Mouse (Mus musculus): Measurements from ENCODE around the gene S100a7a. TPM values are rescaled to one million over a fixed set of nuclear protein-coding genes. Genes with fewer than 3 reads are reported as not detected.

The S100a7a gene
- polyA plus RNA-seq, 2 experiments, result 0.43 to 0.98 TPM

- H3K9ac ChIP-seq (ENCODE audit: low read depth, low read length, severe bottlenecking), result no peak overlapping the region
- no peak for ATAC-seq (ENCODE audit: low FRiP score, low read depth)
Observed at GRCm38 (mm10) chr3:90678656-90679055, 24.8 kb downstream of the S100a7a start.

GRCm38 (mm10) chr3:90683929-90684328, 30.1 kb downstream of the S100a7a start:
- Histone ChIP-seq H3K27me3 (ENCODE audit: control insufficient read depth, insufficient read depth, low read length) (no peaks in the 10 kb centered on the region), H3K27ac (replicated peaks; ENCODE audit: low read depth, low read length) (no peak overlapping the region), H3K9me3 (ENCODE audit: control insufficient read depth, low read length) (no peaks in the 10 kb centered on the region), H3K4me2 (replicated peaks; ENCODE audit: low read depth, low read length, severe bottlenecking) (no peak overlapping the region), H3K9ac (ENCODE audit: low read depth, low read length, severe bottlenecking) (no peak overlapping the region), H3K4me1 (ENCODE audit: control insufficient read depth, insufficient read depth, low read length) (no peaks in the 10 kb centered on the region), H3K36me3 (ENCODE audit: control insufficient read depth, insufficient read depth, low read length) (no peaks in the 10 kb centered on the region), H3K4me3 (replicated peaks; ENCODE audit: low read length) (no peak overlapping the region)
- DNase-seq (ENCODE audit: low spot score), result no peak
- ATAC-seq (ENCODE audit: low FRiP score, low read depth), result no peak
- TF ChIP-seq POLR2A (IDR thresholded peaks at IDR 0.05; ENCODE audit: borderline replicate concordance, extremely low read depth, insufficient read depth, insufficient read length), result no peak
- WGBS, result 90% methylated on average over 3 of the region's 3 CpGs

More at GRCm38 (mm10) chr3:90678656-90679055, 24.8 kb downstream of the S100a7a start:
- Histone ChIP-seq H3K27me3 (ENCODE audit: control insufficient read depth, insufficient read depth, low read length) (no peaks in the 10 kb centered on the region), H3K4me2 (replicated peaks; ENCODE audit: low read depth, low read length, severe bottlenecking) (no peak overlapping the region), H3K27ac (replicated peaks; ENCODE audit: low read depth, low read length) (no peak overlapping the region), H3K4me3 (replicated peaks; ENCODE audit: low read length) (no peak overlapping the region), H3K36me3 (ENCODE audit: control insufficient read depth, insufficient read depth, low read length) (no peaks in the 10 kb centered on the region), H3K4me1 (ENCODE audit: control insufficient read depth, insufficient read depth, low read length) (no peaks in the 10 kb centered on the region), H3K9me3 (ENCODE audit: control insufficient read depth, low read length) (no peaks in the 10 kb centered on the region)
- WGBS, result 60% methylated on average over 3 of the region's 3 CpGs
- no peak for DNase-seq (ENCODE audit: low spot score)
- no peak for TF ChIP-seq POLR2A (IDR thresholded peaks at IDR 0.05; ENCODE audit: borderline replicate concordance, extremely low read depth, insufficient read depth, insufficient read length)

- H3K27me3 ChIP-seq (ENCODE audit: control insufficient read depth, insufficient read depth, low read length), result no peaks in the 10 kb centered on the region
- no peak overlapping the region for H3K4me2 ChIP-seq (replicated peaks; ENCODE audit: low read depth, low read length, severe bottlenecking)
- H3K9ac ChIP-seq (ENCODE audit: low read depth, low read length, severe bottlenecking), result no peak overlapping the region
- ATAC-seq (ENCODE audit: low FRiP score, low read depth) (no peak), DNase-seq (ENCODE audit: low spot score) (no peak)
- H3K36me3 ChIP-seq (ENCODE audit: control insufficient read depth, insufficient read depth, low read length), result no peaks in the 10 kb centered on the region
- no peak for TF ChIP-seq POLR2A (IDR thresholded peaks at IDR 0.05; ENCODE audit: borderline replicate concordance, extremely low read depth, insufficient read depth, insufficient read length)
- 84% methylated on average over 2 of the region's 2 CpGs for WGBS
- H3K27ac ChIP-seq (replicated peaks; ENCODE audit: low read depth, low read length), result no peak overlapping the region
- no peaks in the 10 kb centered on the region for H3K9me3 ChIP-seq (ENCODE audit: control insufficient read depth, low read length)
- H3K4me1 ChIP-seq (ENCODE audit: control insufficient read depth, insufficient read depth, low read length), result no peaks in the 10 kb centered on the region
- no peak overlapping the region for H3K4me3 ChIP-seq (replicated peaks; ENCODE audit: low read length)
Observed at GRCm38 (mm10) chr3:90686835-90687234, 33.0 kb downstream of the S100a7a start.

- H3K4me1 ChIP-seq (ENCODE audit: control insufficient read depth, insufficient read depth, low read length), result no peaks in the 10 kb centered on the region
- no peak overlapping the region for H3K4me3 ChIP-seq (replicated peaks; ENCODE audit: low read length)
- H3K9me3 ChIP-seq (ENCODE audit: control insufficient read depth, low read length), result no peaks in the 10 kb centered on the region
- 70% methylated on average over 2 of the region's 2 CpGs for WGBS
- H3K27ac ChIP-seq (replicated peaks; ENCODE audit: low read depth, low read length), result no peak overlapping the region
- H3K27me3 ChIP-seq (ENCODE audit: control insufficient read depth, insufficient read depth, low read length), result no peaks in the 10 kb centered on the region
- no peak overlapping the region for H3K4me2 ChIP-seq (replicated peaks; ENCODE audit: low read depth, low read length, severe bottlenecking)
- no peak for TF ChIP-seq POLR2A (IDR thresholded peaks at IDR 0.05; ENCODE audit: borderline replicate concordance, extremely low read depth, insufficient read depth, insufficient read length)
- H3K9ac ChIP-seq (ENCODE audit: low read depth, low read length, severe bottlenecking), result no peak overlapping the region
- H3K36me3 ChIP-seq (ENCODE audit: control insufficient read depth, insufficient read depth, low read length), result no peaks in the 10 kb centered on the region
- no peak for DNase-seq (ENCODE audit: low spot score)
- ATAC-seq (ENCODE audit: low FRiP score, low read depth), result no peak
Observed at GRCm38 (mm10) chr3:90693496-90693895, 39.7 kb downstream of the S100a7a start.

- 61% methylated on average over 3 of the region's 3 CpGs for WGBS
- Histone ChIP-seq H3K9ac (ENCODE audit: low read depth, low read length, severe bottlenecking) (no peak within 1 kb of the TSS), H3K4me2 (replicated peaks; ENCODE audit: low read depth, low read length, severe bottlenecking) (no peak within 1 kb of the TSS), H3K4me1 (ENCODE audit: control insufficient read depth, insufficient read depth, low read length) (no peaks in the 10 kb centered on the region), H3K36me3 (ENCODE audit: control insufficient read depth, insufficient read depth, low read length) (no peaks in the 10 kb centered on the region), H3K27ac (replicated peaks; ENCODE audit: low read depth, low read length) (no peak within 1 kb of the TSS), H3K9me3 (ENCODE audit: control insufficient read depth, low read length) (no peaks in the 10 kb centered on the region), H3K27me3 (ENCODE audit: control insufficient read depth, insufficient read depth, low read length) (no peaks in the 10 kb centered on the region), H3K4me3 (replicated peaks; ENCODE audit: low read length) (no peak within 1 kb of the TSS)
- ATAC-seq (ENCODE audit: low FRiP score, low read depth) (no peak), DNase-seq (ENCODE audit: low spot score) (peak; percentile 4)
- TF ChIP-seq POLR2A (IDR thresholded peaks at IDR 0.05; ENCODE audit: borderline replicate concordance, extremely low read depth, insufficient read depth, insufficient read length), result no peak
Observed at GRCm38 (mm10) chr3:90695613-90696012, 41.8 kb downstream of the S100a7a start, which contains the start of gene S100a9. Gene S100a9, minus strand, starts transcription at chr3:90695721.

- no peaks in the 10 kb centered on the region for H3K9me3 ChIP-seq (ENCODE audit: control insufficient read depth, low read length)
Observed at GRCm38 (mm10) chr3:90702244-90702643, 48.4 kb downstream of the S100a7a start.

More at GRCm38 (mm10) chr3:90702244-90702643, 48.4 kb downstream of the S100a7a start:
- H3K27ac ChIP-seq (replicated peaks; ENCODE audit: low read depth, low read length), result no peak overlapping the region
- TF ChIP-seq POLR2A (IDR thresholded peaks at IDR 0.05; ENCODE audit: borderline replicate concordance, extremely low read depth, insufficient read depth, insufficient read length), result no peak
- H3K9ac ChIP-seq (ENCODE audit: low read depth, low read length, severe bottlenecking), result no peak overlapping the region
- WGBS, result 89% methylated on average over 2 of the region's 2 CpGs
- H3K27me3 ChIP-seq (ENCODE audit: control insufficient read depth, insufficient read depth, low read length), result no peaks in the 10 kb centered on the region
- DNase-seq (ENCODE audit: low spot score), result no peak
- no peaks in the 10 kb centered on the region for H3K4me1 ChIP-seq (ENCODE audit: control insufficient read depth, insufficient read depth, low read length)
- no peaks in the 10 kb centered on the region for H3K36me3 ChIP-seq (ENCODE audit: control insufficient read depth, insufficient read depth, low read length)
- no peak overlapping the region for H3K4me3 ChIP-seq (replicated peaks; ENCODE audit: low read length)
- no peak overlapping the region for H3K4me2 ChIP-seq (replicated peaks; ENCODE audit: low read depth, low read length, severe bottlenecking)
- no peak for ATAC-seq (ENCODE audit: low FRiP score, low read depth)

Other genes with a start within 250 kb of the S100a7a start
- gene Ints3, start 220.4 kb upstream of the S100a7a start, polyA plus RNA-seq (2012; rRNA removed), result 52.8 and 55.9 TPM in 2 replicates
- gene Ints3, start 220.4 kb upstream of the S100a7a start, polyA plus RNA-seq (2014; fragmentation: Nextera tagmentation; extraction: Ambion mirVana), result 26.0 and 32.5 TPM in 2 replicates
- gene Npr1, start 188.2 kb upstream of the S100a7a start, polyA plus RNA-seq (2012; rRNA removed), result 15.5 and 16.0 TPM in 2 replicates
- gene Npr1, start 188.2 kb upstream of the S100a7a start, polyA plus RNA-seq (2014; fragmentation: Nextera tagmentation; extraction: Ambion mirVana), result 4.8 and 4.9 TPM in 2 replicates
- 117 and 137 TPM in 2 replicates for gene Ilf2, start 177.9 kb upstream of the S100a7a start, polyA plus RNA-seq (2012; rRNA removed)
- 169 and 186 TPM in 2 replicates for gene Ilf2, start 177.9 kb upstream of the S100a7a start, polyA plus RNA-seq (2014; fragmentation: Nextera tagmentation; extraction: Ambion mirVana)
- 54.8 and 57.8 TPM in 2 replicates for gene Snapin, start 163.0 kb upstream of the S100a7a start, polyA plus RNA-seq (2012; rRNA removed)
- gene Snapin, start 163.0 kb upstream of the S100a7a start, polyA plus RNA-seq (2014; fragmentation: Nextera tagmentation; extraction: Ambion mirVana), result 87.6 and 91.3 TPM in 2 replicates
- gene Chtop, start 144.5 kb upstream of the S100a7a start, polyA plus RNA-seq (2012; rRNA removed), result 155 and 169 TPM in 2 replicates
- gene Chtop, start 144.5 kb upstream of the S100a7a start, polyA plus RNA-seq (2014; fragmentation: Nextera tagmentation; extraction: Ambion mirVana), result 103 and 114 TPM in 2 replicates
- gene S100a1, start 139.6 kb upstream of the S100a7a start, polyA plus RNA-seq (2012; rRNA removed), result 23.6 and 33.6 TPM in 2 replicates
- gene S100a1, start 139.6 kb upstream of the S100a7a start, polyA plus RNA-seq (2014; fragmentation: Nextera tagmentation; extraction: Ambion mirVana), result 30.2 and 32.5 TPM in 2 replicates
- 21.7 and 34.1 TPM in 2 replicates for gene S100a13, start 139.6 kb upstream of the S100a7a start, polyA plus RNA-seq (2012; rRNA removed)
- 37.1 and 44.7 TPM in 2 replicates for gene S100a13, start 139.6 kb upstream of the S100a7a start, polyA plus RNA-seq (2014; fragmentation: Nextera tagmentation; extraction: Ambion mirVana)
- 21.3 and 51.3 TPM in 2 replicates for gene S100a14, start 127.2 kb upstream of the S100a7a start, polyA plus RNA-seq (2012; rRNA removed)
- 23.7 and 33.4 TPM in 2 replicates for gene S100a14, start 127.2 kb upstream of the S100a7a start, polyA plus RNA-seq (2014; fragmentation: Nextera tagmentation; extraction: Ambion mirVana)
- 81.6 and 88.6 TPM in 2 replicates for gene S100a16, start 116.8 kb upstream of the S100a7a start, polyA plus RNA-seq (2012; rRNA removed)
- 232 and 269 TPM in 2 replicates for gene S100a16, start 116.8 kb upstream of the S100a7a start, polyA plus RNA-seq (2014; fragmentation: Nextera tagmentation; extraction: Ambion mirVana)
- 0.92 and 1.3 TPM in 2 replicates for gene S100a3, start 93.4 kb upstream of the S100a7a start, polyA plus RNA-seq (2012; rRNA removed)
- 1.00 and 1.1 TPM in 2 replicates for gene S100a3, start 93.4 kb upstream of the S100a7a start, polyA plus RNA-seq (2014; fragmentation: Nextera tagmentation; extraction: Ambion mirVana)
- not detected in 2 replicates for gene S100a2, start 63.8 kb upstream of the S100a7a start, polyA plus RNA-seq (2012; rRNA removed)
- not detected in 2 replicates for gene S100a2, start 63.8 kb upstream of the S100a7a start, polyA plus RNA-seq (2014; fragmentation: Nextera tagmentation; extraction: Ambion mirVana)
- gene Gm42674, start 52.1 kb upstream of the S100a7a start, polyA plus RNA-seq (2012; rRNA removed), result not detected in 2 replicates
- not detected in 2 replicates for gene Gm42674, start 52.1 kb upstream of the S100a7a start, polyA plus RNA-seq (2014; fragmentation: Nextera tagmentation; extraction: Ambion mirVana)
- gene S100a4, start 50.2 kb upstream of the S100a7a start, polyA plus RNA-seq (2012; rRNA removed), result 18.0 and 26.2 TPM in 2 replicates
- 17.9 and 18.0 TPM in 2 replicates for gene S100a4, start 50.2 kb upstream of the S100a7a start, polyA plus RNA-seq (2014; fragmentation: Nextera tagmentation; extraction: Ambion mirVana)
- gene S100a5, start 45.5 kb upstream of the S100a7a start, polyA plus RNA-seq (2012; rRNA removed), result not detected in 2 replicates
- not detected in 2 replicates for gene S100a5, start 45.5 kb upstream of the S100a7a start, polyA plus RNA-seq (2014; fragmentation: Nextera tagmentation; extraction: Ambion mirVana)
- 92.4 and 108 TPM in 2 replicates for gene S100a6, start 41.1 kb upstream of the S100a7a start, polyA plus RNA-seq (2012; rRNA removed)
- 203 and 233 TPM in 2 replicates for gene S100a6, start 41.1 kb upstream of the S100a7a start, polyA plus RNA-seq (2014; fragmentation: Nextera tagmentation; extraction: Ambion mirVana)
- gene S100a8, start 15.0 kb downstream of the S100a7a start, polyA plus RNA-seq (2012; rRNA removed), result 10.2 and 20.4 TPM in 2 replicates
- gene S100a8, start 15.0 kb downstream of the S100a7a start, polyA plus RNA-seq (2014; fragmentation: Nextera tagmentation; extraction: Ambion mirVana), result 8.4 and 34.9 TPM in 2 replicates
- gene S100a9, start 41.7 kb downstream of the S100a7a start, polyA plus RNA-seq (2012; rRNA removed), result 14.2 and 15.8 TPM in 2 replicates
- gene S100a9, start 41.7 kb downstream of the S100a7a start, polyA plus RNA-seq (2014; fragmentation: Nextera tagmentation; extraction: Ambion mirVana), result 9.7 and 29.8 TPM in 2 replicates
- gene Pglyrp4, start 72.9 kb downstream of the S100a7a start, polyA plus RNA-seq (2012; rRNA removed), result 0.19 and 0.23 TPM in 2 replicates
- 0.12 and 0.18 TPM in 2 replicates for gene Pglyrp4, start 72.9 kb downstream of the S100a7a start, polyA plus RNA-seq (2014; fragmentation: Nextera tagmentation; extraction: Ambion mirVana)
- gene Gm5849, start 123.9 kb downstream of the S100a7a start, polyA plus RNA-seq (2012; rRNA removed), result not detected in 2 replicates
- gene Gm5849, start 123.9 kb downstream of the S100a7a start, polyA plus RNA-seq (2014; fragmentation: Nextera tagmentation; extraction: Ambion mirVana), result not detected in 2 replicates

Measured in limb, embryonic 14.5 days (tissue).